Mouse (Mus musculus) heart, embryonic 16.5 days (tissue): ENCODE data around the gene Gm13272. TPM values are rescaled to one million over a fixed set of nuclear protein-coding genes. Genes with fewer than 3 reads are reported as not detected.
"Not testable (repeated sequence)": the region's sequence is repeated elsewhere in the genome, so short reads cannot be mapped to it uniquely, and the experiment has no call there.

Experiments used
- ATAC-seq: fragments of 200-750 bp; cut with Nextera tagmentation; replicated peaks from 2 replicates; pipeline ENCODE4 v1.8.0; 2017; ENCODE audit warnings: moderate number of reproducible peaks; ENCODE audit not compliant: insufficient read depth, low FRiP score; ENCODE audit errors: extremely low read depth
- H3K27ac ChIP-seq: fragments of 300-500 bp; sonication (generic); 2 replicates; pipeline ENCODE4 v1.5.1; 2014; ENCODE audit warnings: mild to moderate bottlenecking, low read length, control low read depth, moderate library complexity
- H3K27me3 ChIP-seq: fragments of 300-500 bp; sonication (generic); 2 replicates; pipeline ENCODE4 v1.6.1; 2014; ENCODE audit warnings: low read length, mixed read lengths; ENCODE audit not compliant: control insufficient read depth, insufficient read depth
- H3K36me3 ChIP-seq: fragments of 300-500 bp; sonication (generic); 2 replicates; pipeline ENCODE4 v1.6.1; 2014; ENCODE audit not compliant: control insufficient read depth, insufficient read depth
- H3K4me1 ChIP-seq: fragments of 300-500 bp; sonication (generic); 2 replicates; pipeline ENCODE4 v1.6.1; 2014; ENCODE audit warnings: low read length, mixed read lengths; ENCODE audit not compliant: control insufficient read depth, insufficient read depth
- H3K4me2 ChIP-seq: fragments of 300-500 bp; sonication (generic); 2 replicates; pipeline ENCODE4 v1.6.1; 2014; ENCODE audit warnings: low read depth, mild to moderate bottlenecking, control low read depth, low read length
- H3K4me3 ChIP-seq: fragments of 300-500 bp; sonication (generic); 2 replicates; pipeline ENCODE4 v1.5.1; 2014; ENCODE audit warnings: mild to moderate bottlenecking, control low read depth, low read length
- H3K9ac ChIP-seq: fragments of 300-500 bp; sonication (generic); 2 replicates; pipeline ENCODE4 v1.6.1; 2014; ENCODE audit warnings: low read length, control low read depth
- H3K9me3 ChIP-seq: fragments of 300-500 bp; sonication (generic); replicated peaks from 2 replicates; pipeline ENCODE4 v1.6.1; 2016; ENCODE audit warnings: low read length; ENCODE audit not compliant: control insufficient read depth
- WGBS: fragments of 180-500 bp; shearing (Covaris S2); extraction: QIAGEN DNeasy Blood & Tissue Kit; methylation state at CpG from one replicate; pipeline ENCODE4 v1.1.7; 2014; 5-methylcytosine and 5-hydroxymethylcytosine counted together
- polyA plus RNA-seq: library from polyadenylated mRNA; unstranded; fragments of >200 nt; fragmentation: Nextera tagmentation; extraction: Ambion mirVana; gene quantifications from 2 replicates; pipeline ENCODE4 v1.2.1, GENCODE M21; 2015

The Gm13272 gene
- polyA plus RNA-seq, 1 experiment from 2014 or later = not detected

- not testable (repeated sequence) for ATAC-seq, H3K4me3 ChIP-seq, H3K4me2 ChIP-seq, H3K27ac ChIP-seq, H3K9me3 ChIP-seq, H3K9ac ChIP-seq, H3K36me3 ChIP-seq, H3K4me1 ChIP-seq, H3K27me3 ChIP-seq
- WGBS = no CpG with 5 or more reads among the region's 29 CpGs
Observed at GRCm38 (mm10) chr4:88802954-88803353, 23.3 kb downstream of the Gm13272 start, which contains the start of gene Gm13287. Gene Gm13287, plus strand, starts transcription at chr4:88803254.

GRCm38 (mm10) chr4:88805231-88805630 lies 25.6 kb downstream of the Gm13272 start, which contains the start of gene Gm13288:
Gene Gm13288, plus strand, starts transcription at chr4:88805531.
- not testable (repeated sequence) for H3K36me3 ChIP-seq, H3K9ac ChIP-seq, H3K9me3 ChIP-seq, H3K27ac ChIP-seq, ATAC-seq, H3K4me1 ChIP-seq, H3K4me2 ChIP-seq, H3K27me3 ChIP-seq
- peak within 1 kb of the TSS; percentile 34 for H3K4me3 ChIP-seq
- no CpG with 5 or more reads among the region's 8 CpGs for WGBS

- H3K36me3 ChIP-seq, H3K9ac ChIP-seq, H3K9me3 ChIP-seq, H3K27ac ChIP-seq, H3K27me3 ChIP-seq, ATAC-seq, H3K4me1 ChIP-seq, H3K4me2 ChIP-seq: not testable (repeated sequence)
- H3K4me3 ChIP-seq = peak overlapping the region; percentile 34
- 0% methylated on average over 9 of the region's 34 CpGs for WGBS
Observed at GRCm38 (mm10) chr4:88805761-88806160, 26.1 kb downstream of the Gm13272 start.

- Histone ChIP-seq H3K9me3 (no peaks in the 10 kb centered on the region), H3K36me3 (no peaks in the 10 kb centered on the region), H3K4me2 (no peak within 1 kb of the TSS), H3K4me1 (no peaks in the 10 kb centered on the region), H3K9ac (no peak within 1 kb of the TSS), H3K27me3 (no peaks in the 10 kb centered on the region), H3K4me3 (no peak within 1 kb of the TSS), H3K27ac (no peak within 1 kb of the TSS)
- WGBS = 54% methylated on average over 3 of the region's 3 CpGs
- no peak for ATAC-seq
Observed at GRCm38 (mm10) chr4:88815928-88816327, 36.3 kb downstream of the Gm13272 start, which contains the start of gene Ifna7. Gene Ifna7, plus strand, starts transcription at chr4:88816228.

GRCm38 (mm10) chr4:88819659-88820058 lies 40.0 kb downstream of the Gm13272 start, which contains the start of gene Ifna11:
Gene Ifna11, plus strand, starts transcription at chr4:88819959.
- ATAC-seq = no peak
- Histone ChIP-seq H3K9ac (no peak within 1 kb of the TSS), H3K27ac (no peak within 1 kb of the TSS), H3K36me3 (no peaks in the 10 kb centered on the region), H3K4me2 (no peak within 1 kb of the TSS), H3K9me3 (no peaks in the 10 kb centered on the region), H3K4me3 (no peak within 1 kb of the TSS), H3K4me1 (no peaks in the 10 kb centered on the region), H3K27me3 (no peaks in the 10 kb centered on the region)
- WGBS = 60% methylated on average over 1 of the region's 1 CpGs

GRCm38 (mm10) chr4:88822995-88823394 lies 43.3 kb downstream of the Gm13272 start:
- Histone ChIP-seq H3K4me3 (no peak overlapping the region), H3K27me3 (no peaks in the 10 kb centered on the region), H3K27ac (no peak overlapping the region), H3K9ac (no peak overlapping the region), H3K9me3 (no peaks in the 10 kb centered on the region), H3K4me1 (no peaks in the 10 kb centered on the region), H3K36me3 (no peaks in the 10 kb centered on the region), H3K4me2 (no peak overlapping the region)
- no peak for ATAC-seq
- 21% methylated on average over 4 of the region's 4 CpGs for WGBS

DNA sequence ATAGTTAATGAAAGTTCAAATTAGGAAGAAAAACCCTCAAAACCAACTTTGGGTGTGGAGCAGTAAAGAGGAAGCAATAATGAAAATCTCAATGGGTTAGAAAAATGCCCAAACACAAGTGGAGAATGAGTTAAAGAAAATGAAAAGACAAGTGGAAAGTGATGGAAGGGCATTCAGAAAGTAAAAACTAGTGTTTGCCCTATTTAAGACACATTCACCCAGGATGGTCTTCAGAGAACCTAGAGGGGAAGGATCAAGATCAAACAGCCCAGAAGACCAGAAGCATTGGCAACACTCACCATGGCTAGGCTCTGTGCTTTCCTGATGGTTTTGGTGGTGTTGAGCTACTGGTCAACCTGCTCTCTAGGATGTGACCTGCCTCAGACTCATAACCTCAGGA lies 47.5 kb downstream of the Gm13272 start, which contains the start of gene Ifna6:
Ifna6 (plus strand) TSS at position 301 of the 400 bp plus-strand sequence.
- H3K4me1 ChIP-seq, ATAC-seq, H3K9ac ChIP-seq, H3K4me2 ChIP-seq, H3K9me3 ChIP-seq, H3K4me3 ChIP-seq, H3K27me3 ChIP-seq, H3K27ac ChIP-seq, H3K36me3 ChIP-seq: not testable (repeated sequence)

Other genes starting within 250 kb of the Gm13272 start
- gene Ifna15, start 221.6 kb upstream of the Gm13272 start, polyA plus RNA-seq = not detected in 2 replicates
- not detected in 2 replicates for gene Ifna14, start 208.1 kb upstream of the Gm13272 start, polyA plus RNA-seq
- gene Ifna9, start 187.5 kb upstream of the Gm13272 start, polyA plus RNA-seq = not detected in 2 replicates
- gene Ifna12, start 176.5 kb upstream of the Gm13272 start, polyA plus RNA-seq = not detected in 2 replicates
- gene C87499, start 145.4 kb upstream of the Gm13272 start, polyA plus RNA-seq = not detected in 2 replicates
- gene Ifna13, start 135.4 kb upstream of the Gm13272 start, polyA plus RNA-seq = not detected in 2 replicates
- gene Ifna16, start 102.9 kb upstream of the Gm13272 start, polyA plus RNA-seq = not detected in 2 replicates
- gene Ifna2, start 95.9 kb upstream of the Gm13272 start, polyA plus RNA-seq = not detected in 2 replicates
- gene Ifnab, start 88.5 kb upstream of the Gm13272 start, polyA plus RNA-seq = not detected in 2 replicates
- 0.76 and 1.1 TPM in 2 replicates for gene Gm26566, start 58.0 kb upstream of the Gm13272 start, polyA plus RNA-seq
- gene Klhl9, start 57.4 kb upstream of the Gm13272 start, polyA plus RNA-seq = 77.2 and 82.3 TPM in 2 replicates
- not detected in 2 replicates for gene Gm13271, start 25.0 kb upstream of the Gm13272 start, polyA plus RNA-seq
- gene Gm13283, start 19.7 kb upstream of the Gm13272 start, polyA plus RNA-seq = 0.25 TPM in 2 replicates
- gene Gm13290, start 6.0 kb upstream of the Gm13272 start, polyA plus RNA-seq = 0.39 and 0.45 TPM in 2 replicates
- gene Gm13289, start 2.9 kb upstream of the Gm13272 start, polyA plus RNA-seq = not detected in 2 replicates
- 0.50 TPM in 1 of 2 replicates, not detected in the other for gene Ifnz, start 2.3 kb downstream of the Gm13272 start, polyA plus RNA-seq
- not detected in 2 replicates for gene Gm13276, start 5.9 kb downstream of the Gm13272 start, polyA plus RNA-seq
- not detected in 2 replicates for gene Gm13277, start 8.8 kb downstream of the Gm13272 start, polyA plus RNA-seq
- gene Gm13278, start 11.7 kb downstream of the Gm13272 start, polyA plus RNA-seq = not detected in 2 replicates
- gene Gm13275, start 14.6 kb downstream of the Gm13272 start, polyA plus RNA-seq = not detected in 2 replicates
- gene Gm13279, start 17.5 kb downstream of the Gm13272 start, polyA plus RNA-seq = not detected in 2 replicates
- gene Gm13285, start 19.8 kb downstream of the Gm13272 start, polyA plus RNA-seq = 0.72 and 1.6 TPM in 2 replicates
- not detected in 2 replicates for gene Gm13287, start 23.4 kb downstream of the Gm13272 start, polyA plus RNA-seq
- gene Gm13288, start 25.7 kb downstream of the Gm13272 start, polyA plus RNA-seq = not detected in 2 replicates
- not detected in 2 replicates for gene Ifna7, start 36.4 kb downstream of the Gm13272 start, polyA plus RNA-seq
- not detected in 2 replicates for gene Ifna11, start 40.1 kb downstream of the Gm13272 start, polyA plus RNA-seq
- not detected in 2 replicates for gene Ifna6, start 47.6 kb downstream of the Gm13272 start, polyA plus RNA-seq
- not detected in 2 replicates for gene Ifna5, start 55.7 kb downstream of the Gm13272 start, polyA plus RNA-seq
- not detected in 2 replicates for gene Ifna4, start 62.0 kb downstream of the Gm13272 start, polyA plus RNA-seq
- not detected in 2 replicates for gene Ifna1, start 70.2 kb downstream of the Gm13272 start, polyA plus RNA-seq
- gene Ifne, start 100.4 kb downstream of the Gm13272 start, polyA plus RNA-seq = not detected in 2 replicates